Mouse (Mus musculus): ENCODE results near the gene Zfp609.

Zfp609 gene

GRCm38 (mm10) chr9:65771011-65771664 is 56.2 kb downstream of the Zfp609 start:
- DNase-seq (ENCODE audit: low spot score in 2 of 2), result no peak

- peak in 1 of 2 experiments; percentile 26 for DNase-seq (ENCODE audit: low spot score in 2 of 2)
Observed at GRCm38 (mm10) chr9:65762728-65763127, 64.6 kb downstream of the Zfp609 start.

- DNase-seq (ENCODE audit: low spot score in 2 of 2), result no peak
Observed at GRCm38 (mm10) chr9:65759992-65760391, 67.4 kb downstream of the Zfp609 start.

GRCm38 (mm10) chr9:65759256-65759655 is 68.1 kb downstream of the Zfp609 start:
- DNase-seq (ENCODE audit: low spot score in 2 of 2), result no peak

- DNase-seq (ENCODE audit: low spot score in 2 of 2), result no peak
Observed at GRCm38 (mm10) chr9:65757826-65758225, 69.5 kb downstream of the Zfp609 start.

- DNase-seq (ENCODE audit: low spot score in 2 of 2), result no peak
Observed at GRCm38 (mm10) chr9:65755673-65756375, 71.5 kb downstream of the Zfp609 start.

- no peak for DNase-seq (ENCODE audit: low spot score in 2 of 2)
Observed at GRCm38 (mm10) chr9:65755164-65755563, 72.2 kb downstream of the Zfp609 start.

GRCm38 (mm10) chr9:65752632-65753031 is 74.7 kb downstream of the Zfp609 start:
- DNase-seq (ENCODE audit: low spot score in 2 of 2), result no peak

GRCm38 (mm10) chr9:65751906-65752305 is 75.5 kb downstream of the Zfp609 start:
- no peak for DNase-seq (ENCODE audit: low spot score in 2 of 2)

GRCm38 (mm10) chr9:65748102-65748501 is 79.3 kb downstream of the Zfp609 start:
- DNase-seq (ENCODE audit: low spot score in 2 of 2), result no peak

- no peak for DNase-seq (ENCODE audit: low spot score in 2 of 2)
Observed at GRCm38 (mm10) chr9:65746479-65746878, 80.9 kb downstream of the Zfp609 start.

- DNase-seq (ENCODE audit: low spot score in 2 of 2), result no peak
Observed at GRCm38 (mm10) chr9:65745456-65745855, 81.9 kb downstream of the Zfp609 start.

GRCm38 (mm10) chr9:65744171-65745082 is 82.9 kb downstream of the Zfp609 start:
- peak; percentile 68 to 71 for DNase-seq (ENCODE audit: low spot score in 2 of 2)

GRCm38 (mm10) chr9:65743809-65744170 is 83.6 kb downstream of the Zfp609 start:
- no peak for DNase-seq (ENCODE audit: low spot score in 2 of 2)

GRCm38 (mm10) chr9:65743322-65743721 is 84.0 kb downstream of the Zfp609 start:
- no peak for DNase-seq (ENCODE audit: low spot score in 2 of 2)

- DNase-seq (ENCODE audit: low spot score in 2 of 2), result no peak
Observed at GRCm38 (mm10) chr9:65742777-65743176, 84.6 kb downstream of the Zfp609 start.

- DNase-seq (ENCODE audit: low spot score in 2 of 2), result no peak
Observed at GRCm38 (mm10) chr9:65741066-65741852, 86.1 kb downstream of the Zfp609 start.

- no peak for DNase-seq (ENCODE audit: low spot score in 2 of 2)
Observed at GRCm38 (mm10) chr9:65734931-65735330, 92.4 kb downstream of the Zfp609 start.

GRCm38 (mm10) chr9:65728588-65728987 is 98.8 kb downstream of the Zfp609 start:
- DNase-seq (ENCODE audit: low spot score in 2 of 2), result no peak

- DNase-seq (ENCODE audit: low spot score in 2 of 2), result peak in 1 of 2 experiments; percentile 30
Observed at GRCm38 (mm10) chr9:65727491-65727890, 99.9 kb downstream of the Zfp609 start.

GRCm38 (mm10) chr9:65726431-65726830 is 100.9 kb downstream of the Zfp609 start:
- DNase-seq (ENCODE audit: low spot score in 2 of 2), result no peak

GRCm38 (mm10) chr9:65725291-65725622 is 102.1 kb downstream of the Zfp609 start:
- no peak for DNase-seq (ENCODE audit: low spot score in 2 of 2)
